Mouse (Mus musculus) embryonic facial prominence, embryonic 10.5 days (tissue): Measurements from ENCODE around the gene Tbxa2r. TPM values are rescaled to one million over a fixed set of nuclear protein-coding genes. Genes with fewer than 3 reads are reported as not detected.
A peak's percentile ranks its signal among the peaks of the same experiment; 100 is the strongest.

Experiments
- DNase-seq: peaks from one replicate; pipeline ENCODE4 v3.0.0-alpha.2; 2017; ENCODE audit warnings: low spot score
- H3K27ac ChIP-seq: fragments of 300-500 bp; sonication (generic); replicated peaks from 2 replicates; pipeline ENCODE4 v1.5.1; 2016; ENCODE audit warnings: mild to moderate bottlenecking
- H3K27me3 ChIP-seq: fragments of 300-500 bp; sonication (generic); replicated peaks from 2 replicates; pipeline ENCODE4 v1.6.1; 2016; ENCODE audit warnings: low read depth, mild to moderate bottlenecking; ENCODE audit not compliant: poor library complexity, severe bottlenecking
- H3K36me3 ChIP-seq: fragments of 300-500 bp; sonication (generic); replicated peaks from 2 replicates; pipeline ENCODE4 v1.6.1; 2016; ENCODE audit warnings: mild to moderate bottlenecking, moderate library complexity
- H3K4me1 ChIP-seq: fragments of 300-500 bp; sonication (generic); 2 replicates; pipeline ENCODE4 v1.6.1; 2016
- H3K4me3 ChIP-seq: fragments of 300-500 bp; sonication (generic); 2 replicates; pipeline ENCODE4 v1.5.1; 2016; ENCODE audit warnings: mild to moderate bottlenecking, moderate library complexity
- H3K9me3 ChIP-seq: fragments of 300-500 bp; sonication (generic); 2 replicates; pipeline ENCODE4 v1.6.1; 2016; ENCODE audit warnings: mild to moderate bottlenecking
- WGBS: fragments of 180-500 bp; shearing (Covaris S2); methylation state at CpG from one replicate; pipeline ENCODE4 v1.1.7; 2016; 5-methylcytosine and 5-hydroxymethylcytosine counted together
- polyA plus RNA-seq: library from polyadenylated mRNA; unstranded; fragments of >200 nt; fragmentation: Nextera tagmentation; extraction: Ambion mirVana; gene quantifications from 2 replicates; pipeline ENCODE4 v1.2.1, GENCODE M21; 2016

Tbxa2r gene
- polyA plus RNA-seq, 1 experiment from 2014 or later, result 3.6 TPM

- no peaks in the 10 kb centered on the region for H3K9me3 ChIP-seq
- 81% methylated on average over 14 of the region's 14 CpGs for WGBS
- peak overlapping the region; percentile 9; the same call in 1 of the 2 replicates for H3K4me3 ChIP-seq
- H3K4me1 ChIP-seq, result peaks cover 62% of the 10 kb centered on the region
- H3K27me3 ChIP-seq, result no peaks in the 10 kb centered on the region
- peaks cover 68% of the 10 kb centered on the region for H3K36me3 ChIP-seq
- peak overlapping the region; percentile 60 for H3K27ac ChIP-seq
- no peak for DNase-seq
These were observed 25.7 kb upstream of the Tbxa2r start for GRCm38 (mm10) chr10:81302781-81303218.

GRCm38 (mm10) chr10:81303258-81303657 is 25.3 kb upstream of the Tbxa2r start:
- no peak for DNase-seq
- H3K27ac ChIP-seq, result peak overlapping the region; percentile 36
- H3K9me3 ChIP-seq, result no peaks in the 10 kb centered on the region
- peaks cover 68% of the 10 kb centered on the region for H3K36me3 ChIP-seq
- 78% methylated on average over 10 of the region's 10 CpGs for WGBS
- 0 out of 2 replicates have a peak overlapping the region, but pooled peaks have one; percentile 9 for H3K4me3 ChIP-seq
- H3K27me3 ChIP-seq, result no peaks in the 10 kb centered on the region
- H3K4me1 ChIP-seq, result peaks cover 57% of the 10 kb centered on the region

GRCm38 (mm10) chr10:81303761-81304160 is 24.8 kb upstream of the Tbxa2r start:
- WGBS, result 77% methylated on average over 7 of the region's 7 CpGs
- peaks cover 68% of the 10 kb centered on the region for H3K36me3 ChIP-seq
- no peak for DNase-seq
- peak overlapping the region; percentile 36; the same call in 1 of the 2 replicates for H3K27ac ChIP-seq
- H3K4me1 ChIP-seq, result peaks cover 57% of the 10 kb centered on the region
- H3K27me3 ChIP-seq, result no peaks in the 10 kb centered on the region
- H3K9me3 ChIP-seq, result no peaks in the 10 kb centered on the region
- no peak overlapping the region for H3K4me3 ChIP-seq

- WGBS, result 24% methylated on average over 8 of the region's 9 CpGs
- Histone ChIP-seq H3K4me1 (peaks cover 48% of the 10 kb centered on the region), H3K36me3 (peaks cover 76% of the 10 kb centered on the region), H3K4me3 (no peak overlapping the region), H3K9me3 (no peaks in the 10 kb centered on the region), H3K27me3 (no peaks in the 10 kb centered on the region), H3K27ac (no peak overlapping the region)
- DNase-seq, result peak; percentile 64
These were observed 23.8 kb upstream of the Tbxa2r start for GRCm38 (mm10) chr10:81304597-81305238.

- no peak overlapping the region for H3K4me3 ChIP-seq
- H3K36me3 ChIP-seq, result peaks cover 77% of the 10 kb centered on the region
- H3K27me3 ChIP-seq, result no peaks in the 10 kb centered on the region
- no peak for DNase-seq
- H3K9me3 ChIP-seq, result no peaks in the 10 kb centered on the region
- peaks cover 38% of the 10 kb centered on the region for H3K4me1 ChIP-seq
- no peak overlapping the region for H3K27ac ChIP-seq
- WGBS, result 93% methylated on average over 14 of the region's 14 CpGs
These were observed 22.9 kb upstream of the Tbxa2r start for GRCm38 (mm10) chr10:81305663-81306062.

GRCm38 (mm10) chr10:81306173-81306668 is 22.3 kb upstream of the Tbxa2r start:
- DNase-seq, result no peak
- Histone ChIP-seq H3K4me3 (no peak overlapping the region), H3K27ac (no peak overlapping the region), H3K9me3 (no peaks in the 10 kb centered on the region), H3K27me3 (no peaks in the 10 kb centered on the region), H3K4me1 (peaks cover 32% of the 10 kb centered on the region), H3K36me3 (peaks cover 79% of the 10 kb centered on the region)
- 95% methylated on average over 12 of the region's 12 CpGs for WGBS

- Histone ChIP-seq H3K27ac (no peak overlapping the region), H3K36me3 (peaks cover 81% of the 10 kb centered on the region), H3K4me1 (peaks cover 26% of the 10 kb centered on the region), H3K4me3 (no peak overlapping the region), H3K9me3 (no peaks in the 10 kb centered on the region), H3K27me3 (no peaks in the 10 kb centered on the region)
- DNase-seq, result no peak
- WGBS, result 94% methylated on average over 21 of the region's 21 CpGs
These were observed 21.5 kb upstream of the Tbxa2r start for GRCm38 (mm10) chr10:81306837-81307682.

GRCm38 (mm10) chr10:81309571-81309970 is 19.0 kb upstream of the Tbxa2r start:
- Histone ChIP-seq H3K36me3 (peaks cover 96% of the 10 kb centered on the region), H3K27ac (no peak overlapping the region), H3K27me3 (no peaks in the 10 kb centered on the region), H3K9me3 (no peaks in the 10 kb centered on the region), H3K4me1 (peaks cover 2% of the 10 kb centered on the region), H3K4me3 (no peak overlapping the region)
- no peak for DNase-seq
- 90% methylated on average over 5 of the region's 5 CpGs for WGBS

- Histone ChIP-seq H3K4me1 (peaks cover 30% of the 10 kb centered on the region), H3K27ac (no peak overlapping the region), H3K27me3 (0 out of 2 replicates have a peak, but pooled peaks cover 6% of the 10 kb centered on the region), H3K36me3 (peaks cover 100% of the 10 kb centered on the region), H3K9me3 (no peaks in the 10 kb centered on the region), H3K4me3 (peak overlapping the region; percentile 21; the same call in 1 of the 2 replicates)
- DNase-seq, result no peak
- WGBS, result 94% methylated on average over 13 of the region's 13 CpGs
These were observed 14.9 kb upstream of the Tbxa2r start for GRCm38 (mm10) chr10:81313581-81313980.

- DNase-seq, result no peak
- H3K9me3 ChIP-seq, result no peaks in the 10 kb centered on the region
- H3K4me1 ChIP-seq, result peaks cover 36% of the 10 kb centered on the region
- H3K27me3 ChIP-seq, result 0 out of 2 replicates have a peak, but pooled peaks cover 6% of the 10 kb centered on the region
- WGBS, result 83% methylated on average over 7 of the region's 7 CpGs
- no peak overlapping the region for H3K27ac ChIP-seq
- peaks cover 97% of the 10 kb centered on the region for H3K36me3 ChIP-seq
- H3K4me3 ChIP-seq, result no peak overlapping the region
These were observed 14.3 kb upstream of the Tbxa2r start for GRCm38 (mm10) chr10:81314201-81314600.

GRCm38 (mm10) chr10:81315587-81315986 is 12.9 kb upstream of the Tbxa2r start:
- peaks cover 83% of the 10 kb centered on the region for H3K36me3 ChIP-seq

GRCm38 (mm10) chr10:81316338-81317060 is 12.0 kb upstream of the Tbxa2r start:
- Histone ChIP-seq H3K36me3 (peaks cover 74% of the 10 kb centered on the region), H3K27me3 (0 out of 2 replicates have a peak, but pooled peaks cover 6% of the 10 kb centered on the region), H3K4me1 (peaks cover 44% of the 10 kb centered on the region), H3K27ac (peak overlapping the region; percentile 63), H3K9me3 (no peaks in the 10 kb centered on the region), H3K4me3 (peak overlapping the region; percentile 44)
- peak; percentile 49 for DNase-seq
- 41% methylated on average over 16 of the region's 16 CpGs for WGBS

More at GRCm38 (mm10) chr10:81315587-81315986, 12.9 kb upstream of the Tbxa2r start:
- Histone ChIP-seq H3K27me3 (0 out of 2 replicates have a peak, but pooled peaks cover 6% of the 10 kb centered on the region), H3K4me1 (peaks cover 43% of the 10 kb centered on the region), H3K27ac (no peak overlapping the region), H3K4me3 (no peak overlapping the region), H3K9me3 (no peaks in the 10 kb centered on the region)
- 89% methylated on average over 16 of the region's 16 CpGs for WGBS
- DNase-seq, result no peak
